Mouse (Mus musculus) ovary, adult 18-20 months (tissue): Measurements from ENCODE around the gene Trim72.

ENCODE experiments used
- DNase-seq: peaks from one replicate; pipeline ENCODE4 v3.0.0; 2022; ENCODE audit warnings: low spot score, mixed read lengths

Trim72 gene

GRCm38 (mm10) chr7:128003688-128004087 is at the start of gene Trim72:
TSS of gene Trim72 (plus strand) at chr7:128003949.
- DNase-seq, result no peak

GRCm38 (mm10) chr7:127959364-127959763 is 44.4 kb upstream of the Trim72 start:
- DNase-seq, result no peak

GRCm38 (mm10) chr7:127966371-127966918 is 37.3 kb upstream of the Trim72 start:
- DNase-seq, result no peak

GRCm38 (mm10) chr7:127967004-127967921 is 36.5 kb upstream of the Trim72 start, which contains the start of gene Fus:
TSS of gene Fus (plus strand) at chr7:127967457.
- peak; percentile 84 for DNase-seq

GRCm38 (mm10) chr7:127967922-127968828 is 35.6 kb upstream of the Trim72 start:
- peak; percentile 57 for DNase-seq

- no peak for DNase-seq
These were observed 29.3 kb upstream of the Trim72 start for GRCm38 (mm10) chr7:127974413-127974930.

GRCm38 (mm10) chr7:127978856-127979255 is 24.9 kb upstream of the Trim72 start:
- DNase-seq, result no peak

- DNase-seq, result no peak
These were observed 23.1 kb upstream of the Trim72 start for GRCm38 (mm10) chr7:127980606-127981005.

GRCm38 (mm10) chr7:127988904-127989303 is 14.8 kb upstream of the Trim72 start:
- no peak for DNase-seq

GRCm38 (mm10) chr7:127991643-127992487 is 11.9 kb upstream of the Trim72 start:
- DNase-seq, result no peak

- no peak for DNase-seq
These were observed 11.0 kb upstream of the Trim72 start for GRCm38 (mm10) chr7:127992488-127993340.

GRCm38 (mm10) chr7:127993341-127993977 is 10.3 kb upstream of the Trim72 start, which contains the start of gene Pycard:
TSS of gene Pycard (minus strand) at chr7:127993867.
- DNase-seq, result peak; percentile 30

GRCm38 (mm10) chr7:127999436-127999835 is 4.3 kb upstream of the Trim72 start:
- DNase-seq, result no peak

GRCm38 (mm10) chr7:128000068-128000950 is 3.4 kb upstream of the Trim72 start:
- DNase-seq, result no peak

- DNase-seq, result no peak
These were observed 651 bp upstream of the Trim72 start for GRCm38 (mm10) chr7:128003098-128003497.

GRCm38 (mm10) chr7:128004150-128004486 is 369 bp downstream of the Trim72 start:
- DNase-seq, result no peak

GRCm38 (mm10) chr7:128004487-128005362 is 976 bp downstream of the Trim72 start:
- DNase-seq, result no peak

GRCm38 (mm10) chr7:128006193-128006592 is 2.4 kb downstream of the Trim72 start:
- DNase-seq, result no peak
